Mouse (Mus musculus): ENCODE measurements at regions not wholly inside any gene's neighbourhood (a gene's known extent, or its start where the extent isn't known, plus 50 kb on each side); places are given as distances from the start of the nearest gene placed in this dataset.

GRCm38 (mm10) chr10:126452057-126452622, 449.0 kb downstream of the Atp23 start:
- no peak for TF ChIP-seq UBTF (IDR thresholded peaks at IDR 0.05; ENCODE audit: borderline replicate concordance, insufficient read depth, low read depth, low read length)
- TF ChIP-seq EP300 (IDR thresholded peaks at IDR 0.05; ENCODE audit: low read depth in 1 of 2, low read length in 2 of 2): no peak
- TF ChIP-seq E2F4 (IDR thresholded peaks at IDR 0.05; ENCODE audit: borderline replicate concordance, low read depth, low read length): no peak
- TF ChIP-seq CTCF (IDR thresholded peaks at IDR 0.05 in 2 of 3, conservative IDR thresholded peaks at IDR 0.05 in 1 of 3; ENCODE audit: control insufficient read depth in 1 of 3, insufficient read depth in 1 of 3, low read depth in 2 of 3, low read length in 3 of 3, poor library complexity in 1 of 3, severe bottlenecking in 1 of 3): no peak
- TF ChIP-seq ZKSCAN1 (IDR thresholded peaks at IDR 0.05; ENCODE audit: low read depth, low read length): no peak
- TF ChIP-seq SMC3 (IDR thresholded peaks at IDR 0.05; ENCODE audit: low read depth, low read length): no peak
- no peak for TF ChIP-seq TCF12 (IDR thresholded peaks at IDR 0.05; ENCODE audit: low read depth, low read length)
- TF ChIP-seq POLR2A (IDR thresholded peaks at IDR 0.05; ENCODE audit: control insufficient read depth in 1 of 2, insufficient read depth in 1 of 2, low read depth in 1 of 2, low read length in 2 of 2, poor library complexity in 1 of 2): no peak

Data from MEL (cell line).